In the genomic region with DNA sequence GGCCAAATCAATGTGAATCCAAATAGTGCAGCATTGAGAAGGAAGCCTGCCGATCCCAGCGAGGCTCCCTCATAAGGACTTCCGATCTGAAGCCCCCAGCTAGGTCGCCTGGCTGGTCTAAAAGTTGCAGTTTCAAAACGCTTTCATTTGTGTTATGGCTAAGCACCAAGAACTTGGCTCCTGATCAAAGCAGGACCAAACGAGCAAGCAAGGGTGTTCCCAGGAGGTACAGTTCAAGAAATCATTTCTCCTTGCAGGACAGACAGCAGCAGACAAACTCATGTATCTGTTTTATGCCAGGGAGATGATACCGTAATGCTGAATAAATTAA, we compare ENCODE assay signal across 8 mouse cellular contexts.
DNase-seq lines count a peak whose midpoint lies in the region; ATAC-seq and TF ChIP-seq lines count a peak whose summit lies in the region.

No protein-coding gene starts in this region.

- H3K36me3 ChIP-seq in heart, postnatal 0 days (replicated peaks; ENCODE audit: control insufficient read depth, insufficient read depth, low read length): no peaks in the 10 kb centered on the region
- no peaks in the 10 kb centered on the region for H3K36me3 ChIP-seq in embryonic facial prominence, embryonic 12.5 days
- no peaks in the 10 kb centered on the region for H3K36me3 ChIP-seq in hindbrain, postnatal 0 days (ENCODE audit: insufficient read depth, low read length)
- no peaks in the 10 kb centered on the region for H3K36me3 ChIP-seq in midbrain, embryonic 15.5 days (replicated peaks)

- no peak for TF ChIP-seq EP300 in heart, postnatal 0 days (IDR thresholded peaks at IDR 0.05; ENCODE audit: low read depth)

- no peaks in the 10 kb centered on the region for H3K9me3 ChIP-seq in heart, postnatal 0 days (replicated peaks; ENCODE audit: control insufficient read depth, low read length)
- H3K9me3 ChIP-seq in embryonic facial prominence, embryonic 12.5 days: no peaks in the 10 kb centered on the region
- H3K9me3 ChIP-seq in hindbrain, postnatal 0 days (ENCODE audit: low read length): no peaks in the 10 kb centered on the region
- no peaks in the 10 kb centered on the region for H3K9me3 ChIP-seq in midbrain, embryonic 15.5 days

- peak overlapping the region; percentile 38 for H3K4me3 ChIP-seq in heart, postnatal 0 days (ENCODE audit: low read depth, low read length)
- H3K4me3 ChIP-seq in embryonic facial prominence, embryonic 12.5 days: peak overlapping the region; percentile 28; the same call in 1 of the 2 replicates
- peak overlapping the region; percentile 29 for H3K4me3 ChIP-seq in hindbrain, postnatal 0 days (ENCODE audit: low read length)
- peak overlapping the region; percentile 22 for H3K4me3 ChIP-seq in midbrain, embryonic 15.5 days

- peak overlapping the region; percentile 76 for H3K27ac ChIP-seq in heart, postnatal 0 days (ENCODE audit: low read depth)
- H3K27ac ChIP-seq in embryonic facial prominence, embryonic 12.5 days: peak overlapping the region; percentile 50; the same call in 1 of the 2 replicates
- peak overlapping the region; percentile 54 for H3K27ac ChIP-seq in hindbrain, postnatal 0 days
- no peak overlapping the region; the same call in 1 of the 2 replicates for H3K27ac ChIP-seq in midbrain, embryonic 15.5 days

- intact Hi-C loops in heart, postnatal 14 days (cut with DNase I): loop anchor here (5.0 kb wide), 2 partner anchors 51 to 54 kb away; no protein-coding TSS in a partner anchor

- ATAC-seq in heart, postnatal 0 days (ENCODE audit: insufficient read depth, low read depth): no peak
- no peak for ATAC-seq in embryonic facial prominence, embryonic 12.5 days (ENCODE audit: insufficient number of reproducible peaks, insufficient read depth, low FRiP score, low TSS enrichment)
- no peak for ATAC-seq in hindbrain, postnatal 0 days
- no peak for ATAC-seq in midbrain, embryonic 15.5 days (replicated peaks)

- no peak overlapping the region for H3K9ac ChIP-seq in heart, postnatal 0 days (replicated peaks; ENCODE audit: low read depth, low read length)
- H3K9ac ChIP-seq in embryonic facial prominence, embryonic 12.5 days: peak overlapping the region; percentile 42
- H3K9ac ChIP-seq in hindbrain, postnatal 0 days (replicated peaks; ENCODE audit: low read length): peak overlapping the region; percentile 14; the same call in 1 of the 2 replicates
- no peak overlapping the region for H3K9ac ChIP-seq in midbrain, embryonic 15.5 days

- DNase-seq in heart, postnatal 0 days (ENCODE audit: low spot score): no peak
- DNase-seq in heart, postnatal 14 days: no peak
- no peak for DNase-seq in hindbrain, postnatal 0 days (ENCODE audit: low spot score)
- DNase-seq in urinary bladder, postnatal 36 days (ENCODE audit: low spot score in 2 of 2): no peak
- DNase-seq in right cerebral cortex, postnatal 10 days (ENCODE audit: low spot score in 2 of 2): no peak
- no peak for DNase-seq in testis, postnatal 10 days (ENCODE audit: low spot score)

- no peak for TF ChIP-seq CTCF in heart, postnatal 0 days (IDR thresholded peaks at IDR 0.05; ENCODE audit: low read depth)
- no peak for TF ChIP-seq CTCF in hindbrain, postnatal 0 days (IDR thresholded peaks at IDR 0.05; ENCODE audit: low read depth)

- H3K4me1 ChIP-seq in heart, postnatal 0 days (ENCODE audit: control insufficient read depth, insufficient read depth): peaks cover 5% of the 10 kb centered on the region; the same call in 1 of the 2 replicates
- H3K4me1 ChIP-seq in embryonic facial prominence, embryonic 12.5 days: peaks cover 23% of the 10 kb centered on the region
- peaks cover 12% of the 10 kb centered on the region for H3K4me1 ChIP-seq in hindbrain, postnatal 0 days (ENCODE audit: insufficient read depth, low read length)
- peaks cover 18% of the 10 kb centered on the region for H3K4me1 ChIP-seq in midbrain, embryonic 15.5 days

- H3K4me2 ChIP-seq in heart, postnatal 0 days (ENCODE audit: low read depth, low read length): peak overlapping the region; percentile 52
- peak overlapping the region; percentile 48 for H3K4me2 ChIP-seq in embryonic facial prominence, embryonic 12.5 days (replicated peaks)
- peak overlapping the region; percentile 54 for H3K4me2 ChIP-seq in hindbrain, postnatal 0 days (ENCODE audit: low read depth, low read length)
- H3K4me2 ChIP-seq in midbrain, embryonic 15.5 days: peak overlapping the region; percentile 43

- peaks cover 29% of the 10 kb centered on the region for H3K27me3 ChIP-seq in heart, postnatal 0 days (ENCODE audit: control insufficient read depth, insufficient read depth, low read length)
- H3K27me3 ChIP-seq in embryonic facial prominence, embryonic 12.5 days: no peaks in the 10 kb centered on the region
- H3K27me3 ChIP-seq in hindbrain, postnatal 0 days (ENCODE audit: insufficient read depth, low read length): no peaks in the 10 kb centered on the region
- no peaks in the 10 kb centered on the region for H3K27me3 ChIP-seq in midbrain, embryonic 15.5 days (replicated peaks)

- WGBS in heart, postnatal 0 days: 32% methylated on average over 7 of the region's 7 CpGs
- 19% methylated on average over 7 of the region's 7 CpGs for WGBS in embryonic facial prominence, embryonic 12.5 days
- 10% methylated on average over 7 of the region's 7 CpGs for WGBS in hindbrain, postnatal 0 days
- 9% methylated on average over 7 of the region's 7 CpGs for WGBS in midbrain, embryonic 15.5 days

Comparison
In these comparisons a context has a peak if more than half of its experiments do, and no peak if none do; other contexts are left out.
1. H3K9ac ChIP-seq: peak in embryonic facial prominence, embryonic 12.5 days (single experiment) and hindbrain, postnatal 0 days (single experiment); none in heart, postnatal 0 days (single experiment) and midbrain, embryonic 15.5 days (single experiment).
2. Peak in every context shown above with its lines, with median percentiles within 50 percentile points of each other: H3K4me2 ChIP-seq and H3K4me3 ChIP-seq.